Mouse (Mus musculus): Measurements from ENCODE around the gene Camk1d. TPM values are rescaled to one million over a fixed set of nuclear protein-coding genes. Genes with fewer than 3 reads are reported as not detected.

Camk1d gene
- polyA plus RNA-seq, 1 experiment, result 9.8 TPM

DNA sequence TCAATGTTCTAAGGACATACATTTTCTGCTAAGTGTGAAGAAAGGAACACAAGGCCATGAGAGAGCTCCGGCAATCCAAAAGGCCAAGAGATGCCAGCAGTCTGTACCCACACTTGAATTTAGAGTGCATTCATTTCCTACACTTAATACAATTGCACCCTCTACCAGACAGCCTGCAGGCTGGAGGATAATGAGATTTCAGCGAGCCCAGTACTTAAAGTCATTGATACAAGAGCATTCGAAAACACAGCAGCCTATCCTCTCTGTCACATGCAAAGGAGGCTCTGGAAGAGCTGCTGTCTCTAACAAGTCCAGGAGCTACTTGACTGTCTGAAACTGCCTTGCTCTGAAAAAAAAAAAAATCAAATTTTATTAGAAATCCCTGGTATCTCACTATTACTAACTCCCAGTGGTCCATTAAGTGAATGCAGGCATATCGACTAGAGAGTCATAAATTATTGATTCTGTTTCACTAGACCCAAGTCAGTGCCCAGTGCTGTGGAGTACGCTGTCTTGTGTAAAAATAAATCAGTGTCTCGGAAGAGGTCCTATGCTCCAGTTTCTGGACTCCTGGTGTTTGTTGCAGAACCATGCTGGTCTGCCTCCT, 336.1 kb downstream of the Camk1d start:
- Histone ChIP-seq H3K4me3 (replicated peaks; ENCODE audit: control insufficient read depth, low read depth, low read length) (no peak overlapping the region), H3K4me1 (ENCODE audit: control insufficient read depth, insufficient read depth, low read length) (no peaks in the 10 kb centered on the region), H3K27ac (ENCODE audit: control insufficient read depth, insufficient read depth, low read depth, low read length, poor library complexity) (no peak overlapping the region)
- TF ChIP-seq POLR2A (IDR thresholded peaks at IDR 0.05; ENCODE audit: borderline replicate concordance, control insufficient read depth, low read depth, low read length) (no peak), CTCF (IDR thresholded peaks at IDR 0.05; ENCODE audit: control insufficient read depth, insufficient read depth, low read length) (no peak)
- WGBS, result 87% methylated on average over 6 of the region's 6 CpGs

DNA sequence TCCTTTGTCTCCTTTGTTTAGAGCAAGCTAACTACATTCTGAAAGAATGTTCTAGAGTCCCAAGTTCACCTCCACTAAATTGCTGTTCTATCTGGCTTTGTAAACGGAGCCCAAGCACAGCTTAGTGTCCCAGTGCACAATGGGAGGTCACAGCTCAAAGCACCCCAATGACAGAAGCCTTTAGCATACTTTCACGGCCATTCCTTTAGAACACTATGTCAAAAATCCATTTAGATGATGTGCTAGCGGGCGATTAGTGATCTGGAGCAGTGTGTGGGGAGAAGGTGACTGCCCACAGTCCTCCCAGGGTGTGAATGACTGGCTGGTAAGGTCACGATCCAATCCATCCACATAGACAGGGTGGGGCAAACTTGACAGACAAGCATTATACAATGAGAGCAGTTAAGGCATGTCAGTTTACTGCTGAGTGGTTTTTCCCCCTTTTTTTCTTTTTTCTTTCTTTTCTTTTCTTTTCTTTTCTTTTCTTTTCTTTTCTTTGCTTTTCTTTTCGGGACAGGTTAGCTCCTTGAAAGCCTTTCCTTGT, 341.4 kb downstream of the Camk1d start:
- H3K4me3 ChIP-seq (replicated peaks; ENCODE audit: control insufficient read depth, low read depth, low read length), result no peak overlapping the region
- WGBS, result 81% methylated on average over 6 of the region's 6 CpGs
- TF ChIP-seq CTCF (IDR thresholded peaks at IDR 0.05; ENCODE audit: control insufficient read depth, insufficient read depth, low read length), result no peak
- TF ChIP-seq POLR2A (IDR thresholded peaks at IDR 0.05; ENCODE audit: borderline replicate concordance, control insufficient read depth, low read depth, low read length), result no peak
- H3K4me1 ChIP-seq (ENCODE audit: control insufficient read depth, insufficient read depth, low read length), result no peaks in the 10 kb centered on the region
- no peak overlapping the region for H3K27ac ChIP-seq (ENCODE audit: control insufficient read depth, insufficient read depth, low read depth, low read length, poor library complexity)

DNA sequence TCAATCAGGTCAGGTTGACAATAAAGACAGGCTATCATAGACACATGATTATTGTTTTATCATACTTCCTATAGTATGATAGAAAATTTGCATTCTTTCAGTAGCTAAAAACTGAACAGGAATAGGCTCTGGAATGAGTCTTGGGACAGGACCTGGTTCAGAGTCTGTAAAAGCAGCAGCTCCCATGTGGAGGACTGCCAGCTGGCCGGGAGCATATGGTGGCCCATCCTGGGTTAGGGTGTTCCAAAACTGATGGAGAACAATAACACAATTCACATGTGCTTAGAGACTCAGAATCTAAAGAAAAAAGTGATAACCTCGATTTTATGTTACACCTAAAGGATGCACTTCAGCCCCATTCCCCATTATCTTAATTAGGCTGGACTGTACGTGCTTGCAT, 343.0 kb downstream of the Camk1d start:
- 77% methylated on average over 3 of the region's 3 CpGs for WGBS
- Histone ChIP-seq H3K4me1 (ENCODE audit: control insufficient read depth, insufficient read depth, low read length) (no peaks in the 10 kb centered on the region; the same call in 1 of the 2 replicates), H3K27ac (ENCODE audit: control insufficient read depth, insufficient read depth, low read depth, low read length, poor library complexity) (no peak overlapping the region), H3K4me3 (replicated peaks; ENCODE audit: control insufficient read depth, low read depth, low read length) (no peak overlapping the region)
- TF ChIP-seq POLR2A (IDR thresholded peaks at IDR 0.05; ENCODE audit: borderline replicate concordance, control insufficient read depth, low read depth, low read length) (no peak), CTCF (IDR thresholded peaks at IDR 0.05; ENCODE audit: control insufficient read depth, insufficient read depth, low read length) (no peak)

DNA sequence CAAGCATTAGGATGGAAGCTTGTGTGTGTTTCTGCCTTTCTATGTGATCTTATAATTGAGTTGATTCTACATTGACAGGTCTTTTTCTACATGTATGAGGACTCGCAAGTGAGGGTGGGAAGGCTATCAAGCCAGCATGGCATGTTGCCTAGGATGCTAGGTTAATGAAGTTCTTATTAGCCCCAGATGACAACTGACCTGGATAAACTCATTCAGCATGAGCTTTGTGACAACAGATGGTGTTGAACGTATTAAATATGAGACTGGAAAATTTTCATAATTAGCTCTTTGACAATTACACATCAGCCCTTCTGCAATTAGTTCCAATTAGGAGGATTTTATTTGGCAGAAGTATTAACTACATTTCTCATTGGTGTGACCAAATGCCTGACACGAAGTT, 343.7 kb downstream of the Camk1d start:
- no peak overlapping the region for H3K4me3 ChIP-seq (replicated peaks; ENCODE audit: control insufficient read depth, low read depth, low read length)
- H3K27ac ChIP-seq (ENCODE audit: control insufficient read depth, insufficient read depth, low read depth, low read length, poor library complexity), result no peak overlapping the region
- 73% methylated on average over 3 of the region's 3 CpGs for WGBS
- TF ChIP-seq POLR2A (IDR thresholded peaks at IDR 0.05; ENCODE audit: borderline replicate concordance, control insufficient read depth, low read depth, low read length) (no peak), CTCF (IDR thresholded peaks at IDR 0.05; ENCODE audit: control insufficient read depth, insufficient read depth, low read length) (no peak)
- no peaks in the 10 kb centered on the region; the same call in 1 of the 2 replicates for H3K4me1 ChIP-seq (ENCODE audit: control insufficient read depth, insufficient read depth, low read length)

DNA sequence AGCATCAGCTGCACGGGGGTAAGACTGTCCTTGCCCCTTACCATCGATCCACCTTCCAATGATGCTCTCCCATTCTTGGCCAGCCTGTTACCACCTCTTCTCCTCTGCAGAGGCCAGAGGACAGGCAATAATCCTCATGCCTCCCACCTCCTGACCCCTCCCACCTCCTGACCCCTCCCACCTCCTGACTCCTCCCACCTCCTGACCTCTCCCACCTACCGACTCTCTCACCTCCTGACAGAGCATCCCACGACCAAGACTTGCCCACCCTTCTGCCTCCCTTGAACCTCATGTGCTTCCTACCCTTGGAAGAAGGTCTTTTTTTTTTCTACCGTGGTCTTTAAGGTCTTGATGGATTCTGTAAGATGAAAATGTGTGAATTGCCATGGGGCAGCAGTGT, 350.5 kb downstream of the Camk1d start:
- Histone ChIP-seq H3K27ac (ENCODE audit: control insufficient read depth, insufficient read depth, low read depth, low read length, poor library complexity) (no peak overlapping the region), H3K4me3 (replicated peaks; ENCODE audit: control insufficient read depth, low read depth, low read length) (no peak overlapping the region), H3K4me1 (ENCODE audit: control insufficient read depth, insufficient read depth, low read length) (no peaks in the 10 kb centered on the region; the same call in 1 of the 2 replicates)
- TF ChIP-seq CTCF (IDR thresholded peaks at IDR 0.05; ENCODE audit: control insufficient read depth, insufficient read depth, low read length), result no peak
- no peak for TF ChIP-seq POLR2A (IDR thresholded peaks at IDR 0.05; ENCODE audit: borderline replicate concordance, control insufficient read depth, low read depth, low read length)
- 70% methylated on average over 5 of the region's 5 CpGs for WGBS

DNA sequence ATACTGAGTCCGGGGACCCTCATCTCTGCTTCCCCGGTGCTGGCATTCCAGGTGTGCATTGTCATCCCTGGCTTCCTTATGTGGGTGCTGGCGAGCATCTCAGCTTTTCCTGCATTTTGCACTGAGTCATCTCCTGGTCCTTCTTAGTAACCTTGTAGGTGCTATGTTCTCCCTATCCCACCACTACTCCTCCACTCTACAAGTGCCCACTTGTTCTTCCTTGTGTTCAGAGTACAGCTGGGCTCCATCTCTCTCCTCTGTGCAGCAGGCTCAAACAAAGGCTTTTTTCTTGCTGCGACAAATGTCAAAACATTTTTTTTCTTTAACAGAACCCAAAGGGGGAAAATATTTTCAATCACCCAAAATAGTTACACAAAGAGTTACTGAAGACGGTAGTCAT, 356.3 kb downstream of the Camk1d start:
- Histone ChIP-seq H3K27ac (ENCODE audit: control insufficient read depth, insufficient read depth, low read depth, low read length, poor library complexity) (no peak overlapping the region), H3K4me1 (ENCODE audit: control insufficient read depth, insufficient read depth, low read length) (no peaks in the 10 kb centered on the region), H3K4me3 (replicated peaks; ENCODE audit: control insufficient read depth, low read depth, low read length) (no peak overlapping the region)
- WGBS, result 82% methylated on average over 5 of the region's 5 CpGs
- TF ChIP-seq POLR2A (IDR thresholded peaks at IDR 0.05; ENCODE audit: borderline replicate concordance, control insufficient read depth, low read depth, low read length) (no peak), CTCF (IDR thresholded peaks at IDR 0.05; ENCODE audit: control insufficient read depth, insufficient read depth, low read length) (no peak)

DNA sequence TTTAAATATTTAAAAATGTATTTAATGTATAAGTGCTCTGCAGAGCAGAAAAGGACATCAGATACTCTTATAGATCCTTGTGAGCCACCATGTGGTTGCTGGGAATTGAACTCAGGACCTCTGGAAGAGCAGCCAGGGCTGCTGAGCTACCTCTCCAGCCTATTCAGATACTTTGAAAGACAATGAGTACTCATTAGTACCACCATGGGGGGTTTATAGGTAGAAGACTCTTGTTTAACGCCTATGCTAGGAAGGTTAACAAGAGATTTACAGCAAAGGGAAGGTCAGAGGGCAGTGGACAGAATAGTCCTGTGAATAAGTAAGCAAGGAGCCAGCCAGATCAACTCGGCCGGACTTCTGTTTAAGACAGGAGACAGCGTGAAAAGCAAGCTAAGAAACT, 357.3 kb downstream of the Camk1d start:
- WGBS, result 80% methylated on average over 4 of the region's 4 CpGs
- Histone ChIP-seq H3K4me3 (replicated peaks; ENCODE audit: control insufficient read depth, low read depth, low read length) (no peak overlapping the region), H3K27ac (ENCODE audit: control insufficient read depth, insufficient read depth, low read depth, low read length, poor library complexity) (no peak overlapping the region), H3K4me1 (ENCODE audit: control insufficient read depth, insufficient read depth, low read length) (no peaks in the 10 kb centered on the region)
- TF ChIP-seq POLR2A (IDR thresholded peaks at IDR 0.05; ENCODE audit: borderline replicate concordance, control insufficient read depth, low read depth, low read length) (no peak), CTCF (IDR thresholded peaks at IDR 0.05; ENCODE audit: control insufficient read depth, insufficient read depth, low read length) (no peak)

DNA sequence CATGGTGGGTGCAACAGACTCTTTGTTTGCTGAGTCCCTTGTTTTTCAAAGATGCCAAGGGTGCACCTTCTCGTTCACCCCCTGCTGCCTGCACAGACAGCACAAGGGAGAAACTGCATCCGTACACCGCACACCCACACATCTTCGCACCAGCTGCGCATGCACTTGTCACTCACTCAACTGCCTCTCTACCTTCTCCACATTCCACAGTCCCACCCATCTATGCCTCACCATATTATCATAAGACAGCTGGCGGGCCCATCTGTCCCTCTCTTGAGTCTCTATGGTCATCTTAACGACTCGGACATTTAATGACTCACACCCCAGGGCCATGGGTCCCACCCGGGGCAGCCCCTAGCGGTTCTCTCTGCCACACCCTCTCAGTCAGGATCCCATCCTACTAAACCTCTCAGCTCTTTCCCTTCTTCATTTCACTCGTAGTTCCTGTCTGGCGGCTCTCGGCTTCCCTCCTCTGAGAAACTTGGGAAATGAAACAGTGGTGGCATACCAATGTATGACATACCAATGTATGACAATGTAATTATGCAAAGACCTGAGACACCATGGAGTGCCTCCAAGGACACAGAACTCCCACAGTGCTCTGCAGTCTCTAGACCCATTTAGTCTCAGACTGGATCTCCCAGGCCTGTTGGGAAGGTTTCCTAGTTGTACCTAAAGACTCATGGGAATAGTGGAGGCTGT, 361.3 kb downstream of the Camk1d start:
- no peaks in the 10 kb centered on the region for H3K4me1 ChIP-seq (ENCODE audit: control insufficient read depth, insufficient read depth, low read length)
- WGBS, result 85% methylated on average over 13 of the region's 13 CpGs
- H3K4me3 ChIP-seq (replicated peaks; ENCODE audit: control insufficient read depth, low read depth, low read length), result no peak overlapping the region
- no peak for TF ChIP-seq POLR2A (IDR thresholded peaks at IDR 0.05; ENCODE audit: borderline replicate concordance, control insufficient read depth, low read depth, low read length)
- no peak overlapping the region for H3K27ac ChIP-seq (ENCODE audit: control insufficient read depth, insufficient read depth, low read depth, low read length, poor library complexity)

Measured in bone marrow, adult 2 months (tissue).